Mouse (Mus musculus): ENCODE data around the gene Kirrel2.
A peak's percentile ranks its signal among the peaks of the same experiment; 100 is the strongest.

Kirrel2 gene

GRCm38 (mm10) chr7:30450241-30450640, 7.2 kb downstream of the Kirrel2 start:
- DNase-seq (ENCODE audit: low read depth) = no peak

GRCm38 (mm10) chr7:30444971-30445751, 12.3 kb downstream of the Kirrel2 start, which contains the start of gene Aplp1:
TSS of gene Aplp1 (minus strand) at chr7:30445535.
- DNase-seq (ENCODE audit: low read depth) = no peak

GRCm38 (mm10) chr7:30444154-30444970, 13.1 kb downstream of the Kirrel2 start:
- no peak for DNase-seq (ENCODE audit: low read depth)

- DNase-seq (ENCODE audit: low read depth) = no peak
These were observed 13.8 kb downstream of the Kirrel2 start for GRCm38 (mm10) chr7:30443696-30444095.

- DNase-seq (ENCODE audit: low read depth) = no peak
These were observed 16.8 kb downstream of the Kirrel2 start for GRCm38 (mm10) chr7:30440697-30441096.

- DNase-seq (ENCODE audit: low read depth) = no peak
These were observed 17.8 kb downstream of the Kirrel2 start for GRCm38 (mm10) chr7:30439734-30440133.

- no peak for DNase-seq (ENCODE audit: low read depth)
These were observed 20.6 kb downstream of the Kirrel2 start for GRCm38 (mm10) chr7:30436879-30437278.

- no peak for DNase-seq (ENCODE audit: low read depth)
These were observed 22.3 kb downstream of the Kirrel2 start for GRCm38 (mm10) chr7:30435156-30435555.

- no peak for DNase-seq (ENCODE audit: low read depth)
These were observed 22.8 kb downstream of the Kirrel2 start for GRCm38 (mm10) chr7:30434701-30435100.

GRCm38 (mm10) chr7:30434238-30434637, 23.3 kb downstream of the Kirrel2 start:
- no peak for DNase-seq (ENCODE audit: low read depth)

- DNase-seq (ENCODE audit: low read depth) = peak; percentile 61
These were observed 25.7 kb downstream of the Kirrel2 start for GRCm38 (mm10) chr7:30431793-30432192.

GRCm38 (mm10) chr7:30430191-30430590, 27.3 kb downstream of the Kirrel2 start:
- DNase-seq (ENCODE audit: low read depth) = peak; percentile 33

- no peak for DNase-seq (ENCODE audit: low read depth)
These were observed 28.2 kb downstream of the Kirrel2 start for GRCm38 (mm10) chr7:30429327-30429726.

- DNase-seq (ENCODE audit: low read depth) = no peak
These were observed 34.3 kb downstream of the Kirrel2 start for GRCm38 (mm10) chr7:30423071-30423641.

GRCm38 (mm10) chr7:30422560-30422959, 34.9 kb downstream of the Kirrel2 start:
- DNase-seq (ENCODE audit: low read depth) = no peak

GRCm38 (mm10) chr7:30421890-30422435, 35.5 kb downstream of the Kirrel2 start:
- DNase-seq (ENCODE audit: low read depth) = peak; percentile 27

GRCm38 (mm10) chr7:30421175-30421889, 36.2 kb downstream of the Kirrel2 start, which contains the start of gene Nfkbid:
TSS of gene Nfkbid (plus strand) at chr7:30421732.
- no peak for DNase-seq (ENCODE audit: low read depth)

- no peak for DNase-seq (ENCODE audit: low read depth)
These were observed 36.8 kb downstream of the Kirrel2 start for GRCm38 (mm10) chr7:30420673-30421072.

- DNase-seq (ENCODE audit: low read depth) = no peak
These were observed 37.7 kb downstream of the Kirrel2 start, which contains the start of gene Hcst for GRCm38 (mm10) chr7:30419561-30420499. TSS of gene Hcst (minus strand) at chr7:30419854.

GRCm38 (mm10) chr7:30417856-30418255, 39.6 kb downstream of the Kirrel2 start:
- no peak for DNase-seq (ENCODE audit: low read depth)

Measured in fibroblast of lung, adult 2 months (primary cell).